Mouse (Mus musculus) hindbrain, embryonic 11.5 days (tissue): ENCODE results near the gene Lmntd1. TPM values are rescaled to one million over a fixed set of nuclear protein-coding genes. Genes with fewer than 3 reads are reported as not detected.

Source experiments
- ATAC-seq: fragments of 200-750 bp; cut with Nextera tagmentation; 2 replicates; pipeline ENCODE4 v1.8.0; 2017; ENCODE audit warnings: mild to moderate bottlenecking, moderate TSS enrichment, moderate library complexity; ENCODE audit not compliant: low FRiP score
- DNase-seq: peaks from one replicate; pipeline ENCODE4 v3.0.0-alpha.2; 2015; ENCODE audit warnings: low spot score
- H3K27ac ChIP-seq: fragments of 300-500 bp; sonication (generic); 2 replicates; pipeline ENCODE4 v1.5.1; 2014; ENCODE audit warnings: mild to moderate bottlenecking, low read depth, low read length
- H3K27me3 ChIP-seq: fragments of 300-500 bp; sonication (generic); 2 replicates; pipeline ENCODE4 v1.6.1; 2014; ENCODE audit warnings: mild to moderate bottlenecking, low read length, moderate library complexity, mixed read lengths; ENCODE audit not compliant: control insufficient read depth, insufficient read depth
- H3K36me3 ChIP-seq: fragments of 300-500 bp; sonication (generic); 2 replicates; pipeline ENCODE4 v1.6.1; 2014; ENCODE audit warnings: mild to moderate bottlenecking, low read length, moderate library complexity, mixed read lengths; ENCODE audit not compliant: control insufficient read depth, insufficient read depth
- H3K4me1 ChIP-seq: fragments of 300-500 bp; sonication (generic); replicated peaks from 2 replicates; pipeline ENCODE4 v1.6.1; 2014; ENCODE audit warnings: low read length, mixed read lengths; ENCODE audit not compliant: control insufficient read depth, insufficient read depth
- H3K4me2 ChIP-seq: fragments of 300-500 bp; sonication (generic); replicated peaks from 2 replicates; pipeline ENCODE4 v1.6.1; 2014; ENCODE audit warnings: mild to moderate bottlenecking, low read depth, low read length
- H3K4me3 ChIP-seq: fragments of 300-500 bp; sonication (generic); 2 replicates; pipeline ENCODE4 v1.5.1; 2014; ENCODE audit warnings: low read depth, low read length
- H3K9ac ChIP-seq: fragments of 300-500 bp; sonication (generic); 2 replicates; pipeline ENCODE4 v1.6.1; 2014; ENCODE audit warnings: low read depth, low read length
- H3K9me3 ChIP-seq: fragments of 300-500 bp; sonication (generic); 2 replicates; pipeline ENCODE4 v1.6.1; 2016; ENCODE audit warnings: low read length; ENCODE audit not compliant: control insufficient read depth
- WGBS: fragments of 180-500 bp; shearing (Covaris S2); extraction: QIAGEN DNeasy Blood & Tissue Kit; methylation state at CpG from one replicate; pipeline ENCODE4 v1.1.7; 2014; 5-methylcytosine and 5-hydroxymethylcytosine counted together
- polyA plus RNA-seq: library from polyadenylated mRNA; unstranded; fragments of >200 nt; fragmentation: Nextera tagmentation; extraction: Ambion mirVana; gene quantifications from 2 replicates; pipeline ENCODE4 v1.2.1, GENCODE M21; 2014

Lmntd1 gene
- polyA plus RNA-seq, 1 experiment from 2014 or later, result not detected

DNA sequence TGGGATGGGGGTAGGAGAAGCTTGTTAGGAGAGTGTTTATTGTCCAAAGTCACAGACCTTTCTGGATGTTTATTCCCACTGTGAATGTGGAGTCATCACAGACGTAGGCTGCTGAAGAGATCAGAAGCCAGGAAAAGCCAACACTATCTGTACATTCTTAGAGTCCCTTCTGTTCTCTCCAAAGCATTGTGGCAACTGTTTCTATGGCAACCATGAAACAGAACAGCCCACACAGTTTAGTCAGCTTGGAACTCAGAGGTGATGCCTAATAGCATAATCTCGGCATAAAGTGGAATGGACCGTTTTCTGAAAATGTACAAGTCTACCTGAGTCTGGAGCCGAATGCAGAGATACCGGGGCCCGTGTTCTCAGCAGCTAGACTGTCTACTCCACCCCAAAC is 226.7 kb downstream of the Lmntd1 start:
- WGBS, result 81% methylated on average over 6 of the region's 6 CpGs
- no peak overlapping the region for H3K4me2 ChIP-seq
- no peak overlapping the region for H3K4me3 ChIP-seq
- no peak overlapping the region for H3K9ac ChIP-seq
- H3K27ac ChIP-seq, result no peak overlapping the region
- no peaks in the 10 kb centered on the region for H3K4me1 ChIP-seq
- DNase-seq (no peak), ATAC-seq (no peak)
- no peaks in the 10 kb centered on the region for H3K36me3 ChIP-seq
- no peaks in the 10 kb centered on the region for H3K27me3 ChIP-seq
- no peaks in the 10 kb centered on the region for H3K9me3 ChIP-seq

DNA sequence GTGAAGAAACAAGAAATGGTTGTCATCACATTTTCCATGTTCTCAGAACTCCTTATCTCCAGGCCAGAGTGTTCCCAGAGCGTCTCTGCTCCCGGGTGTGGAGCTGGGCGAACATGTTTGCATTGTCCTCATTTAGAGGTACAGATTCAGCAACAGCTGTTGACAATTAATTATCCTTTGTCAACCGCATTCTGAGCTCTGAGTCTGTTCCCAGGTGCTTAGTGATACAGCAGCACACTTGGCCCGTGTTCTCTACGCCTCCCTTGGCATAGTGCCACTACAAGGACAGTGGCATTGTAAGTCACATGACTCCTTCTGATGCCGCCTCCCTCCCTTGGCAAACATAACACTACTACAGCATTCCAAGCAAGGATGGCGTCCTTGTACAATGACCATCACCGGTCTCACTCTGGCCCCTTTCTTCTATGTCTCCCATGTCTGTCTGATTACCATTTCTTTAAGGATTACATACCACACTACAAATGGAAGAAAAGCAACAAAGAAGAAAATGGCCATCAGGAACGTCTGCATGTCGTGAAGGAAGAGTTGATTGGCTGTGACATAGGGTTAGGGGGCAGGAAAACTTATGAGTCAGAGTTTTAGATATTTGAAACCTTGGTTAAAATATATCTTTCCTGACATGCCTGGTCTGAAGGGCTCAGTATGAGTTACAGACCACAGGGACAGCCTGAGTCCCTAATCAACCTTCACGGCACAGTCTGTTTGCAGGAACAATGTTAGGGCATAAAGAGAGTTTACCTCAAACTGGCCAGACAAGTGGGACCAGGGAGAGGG is 231.3 kb downstream of the Lmntd1 start:
- no peak for ATAC-seq
- 83% methylated on average over 12 of the region's 12 CpGs for WGBS

GRCm38 (mm10) chr6:145380961-145381360 is 233.2 kb downstream of the Lmntd1 start:
- H3K27ac ChIP-seq, result peak overlapping the region; percentile 25; the same call in 1 of the 2 replicates
- H3K4me2 ChIP-seq, result no peak overlapping the region
- H3K9ac ChIP-seq, result no peak overlapping the region
- H3K4me1 ChIP-seq, result no peaks in the 10 kb centered on the region; the same call in 1 of the 2 replicates
- DNase-seq (peak; percentile 25), ATAC-seq (peak; percentile 87)
- H3K36me3 ChIP-seq, result no peaks in the 10 kb centered on the region
- H3K27me3 ChIP-seq, result no peaks in the 10 kb centered on the region
- H3K4me3 ChIP-seq, result no peak overlapping the region
- WGBS, result 68% methylated on average over 8 of the region's 8 CpGs
- no peaks in the 10 kb centered on the region for H3K9me3 ChIP-seq

More for the DNA sequence above, 231.3 kb downstream of the Lmntd1 start:
- H3K4me1 ChIP-seq, result no peaks in the 10 kb centered on the region; the same call in 1 of the 2 replicates
- no peaks in the 10 kb centered on the region for H3K9me3 ChIP-seq
- H3K4me2 ChIP-seq, result no peak overlapping the region
- DNase-seq, result no peak
- no peak overlapping the region for H3K9ac ChIP-seq
- H3K27me3 ChIP-seq, result no peaks in the 10 kb centered on the region
- H3K4me3 ChIP-seq, result no peak overlapping the region
- no peaks in the 10 kb centered on the region for H3K36me3 ChIP-seq
- H3K27ac ChIP-seq, result no peak overlapping the region

GRCm38 (mm10) chr6:145379175-145379574 is 234.9 kb downstream of the Lmntd1 start:
- DNase-seq (no peak), ATAC-seq (no peak)
- Histone ChIP-seq H3K27me3 (no peaks in the 10 kb centered on the region), H3K4me1 (no peaks in the 10 kb centered on the region; the same call in 1 of the 2 replicates), H3K36me3 (no peaks in the 10 kb centered on the region), H3K9ac (no peak overlapping the region), H3K27ac (no peak overlapping the region), H3K4me3 (no peak overlapping the region), H3K4me2 (no peak overlapping the region), H3K9me3 (no peaks in the 10 kb centered on the region)
- WGBS, result 32% methylated on average over 6 of the region's 6 CpGs

DNA sequence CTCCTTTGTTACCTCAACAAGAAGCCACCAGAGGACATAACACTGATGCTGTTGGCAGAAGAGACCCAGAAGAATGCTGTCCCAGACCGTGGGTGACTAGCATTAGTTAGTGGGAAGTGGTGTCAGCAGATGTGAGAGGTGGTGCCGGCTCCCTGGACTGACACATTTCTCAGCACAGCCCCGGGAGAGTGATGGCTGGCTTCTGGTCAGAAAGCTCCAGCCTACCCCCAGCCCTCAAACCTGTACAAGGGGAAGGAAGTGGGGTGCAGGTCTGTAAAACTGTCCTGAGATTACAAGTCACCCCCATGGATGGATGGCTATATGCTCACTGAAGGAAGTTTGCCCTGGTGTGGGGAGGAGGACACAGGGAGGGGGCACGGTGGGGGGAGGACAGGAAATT is 235.4 kb downstream of the Lmntd1 start:
- ATAC-seq, result no peak
- Histone ChIP-seq H3K4me1 (no peaks in the 10 kb centered on the region; the same call in 1 of the 2 replicates), H3K27ac (no peak overlapping the region)

DNA sequence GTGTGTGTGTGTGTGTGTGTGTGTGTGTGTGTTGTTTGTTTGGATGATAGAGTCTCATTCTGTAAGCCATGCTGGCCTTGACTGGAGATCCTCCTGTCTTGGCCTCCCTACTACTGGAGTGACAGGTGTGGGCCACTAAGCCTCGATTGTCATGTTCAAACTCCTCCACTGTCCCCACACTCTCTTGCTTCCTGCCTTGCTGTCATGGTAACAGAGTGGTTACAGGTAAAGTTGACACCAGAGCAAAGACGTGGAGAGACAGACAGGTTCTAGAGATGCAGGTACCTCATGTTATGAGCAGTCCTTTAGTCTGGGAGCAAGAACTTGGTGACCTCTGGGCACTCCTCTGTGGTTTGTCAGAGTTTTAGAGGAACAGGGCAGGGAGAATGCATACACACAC is 239.7 kb downstream of the Lmntd1 start:
- no peak overlapping the region for H3K4me3 ChIP-seq
- no peaks in the 10 kb centered on the region for H3K9me3 ChIP-seq
- ATAC-seq (no peak), DNase-seq (no peak)
- no peaks in the 10 kb centered on the region; the same call in 1 of the 2 replicates for H3K4me1 ChIP-seq
- no peak overlapping the region for H3K4me2 ChIP-seq
- H3K27ac ChIP-seq, result no peak overlapping the region
- H3K36me3 ChIP-seq, result no peaks in the 10 kb centered on the region
- H3K27me3 ChIP-seq, result no peaks in the 10 kb centered on the region
- WGBS, result 66% methylated on average over 2 of the region's 2 CpGs
- no peak overlapping the region for H3K9ac ChIP-seq

More for the DNA sequence above, 235.4 kb downstream of the Lmntd1 start:
- Histone ChIP-seq H3K36me3 (no peaks in the 10 kb centered on the region), H3K4me2 (no peak overlapping the region), H3K9me3 (no peaks in the 10 kb centered on the region), H3K9ac (no peak overlapping the region), H3K4me3 (no peak overlapping the region), H3K27me3 (no peaks in the 10 kb centered on the region)
- no peak for DNase-seq
- WGBS, result 80% methylated on average over 4 of the region's 4 CpGs

GRCm38 (mm10) chr6:145373712-145374221 is 240.4 kb downstream of the Lmntd1 start:
- H3K9ac ChIP-seq, result no peak overlapping the region
- H3K4me1 ChIP-seq, result no peaks in the 10 kb centered on the region
- DNase-seq (no peak), ATAC-seq (no peak)
- WGBS, result 58% methylated on average over 7 of the region's 7 CpGs
- H3K36me3 ChIP-seq, result no peaks in the 10 kb centered on the region
- H3K4me2 ChIP-seq, result no peak overlapping the region
- H3K4me3 ChIP-seq, result no peak overlapping the region
- H3K27ac ChIP-seq, result no peak overlapping the region
- no peaks in the 10 kb centered on the region for H3K9me3 ChIP-seq
- H3K27me3 ChIP-seq, result no peaks in the 10 kb centered on the region

- Histone ChIP-seq H3K4me1 (no peaks in the 10 kb centered on the region), H3K9me3 (no peaks in the 10 kb centered on the region), H3K4me2 (no peak overlapping the region), H3K27me3 (no peaks in the 10 kb centered on the region), H3K9ac (no peak overlapping the region), H3K27ac (no peak overlapping the region), H3K36me3 (no peaks in the 10 kb centered on the region), H3K4me3 (no peak overlapping the region)
- ATAC-seq, result no peak
- WGBS, result 52% methylated on average over 2 of the region's 2 CpGs
- no peak for DNase-seq
These were observed 242.1 kb downstream of the Lmntd1 start for GRCm38 (mm10) chr6:145372066-145372465.

DNA sequence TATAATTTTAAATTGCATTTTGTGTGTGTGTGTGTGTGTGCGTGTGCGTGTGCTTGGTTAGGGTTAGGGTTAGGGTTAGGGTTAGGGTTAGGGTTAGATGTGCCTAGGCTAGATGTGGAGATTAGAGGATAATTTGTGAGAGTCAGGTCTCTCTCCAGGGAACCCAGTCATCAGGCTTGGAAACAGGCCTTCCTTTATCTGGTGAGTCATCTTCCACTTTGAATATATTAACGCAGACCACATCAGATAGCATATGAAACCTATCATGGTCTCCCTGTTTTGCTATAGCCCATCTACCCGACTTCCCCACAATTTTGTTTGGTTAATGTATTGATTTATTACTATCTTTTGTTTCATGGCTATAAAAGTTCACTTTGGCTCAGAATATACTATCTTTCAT is 242.5 kb downstream of the Lmntd1 start:
- ATAC-seq, result no peak
- H3K4me1 ChIP-seq, result no peaks in the 10 kb centered on the region
- no peaks in the 10 kb centered on the region for H3K27me3 ChIP-seq
- no peak overlapping the region for H3K27ac ChIP-seq
- DNase-seq, result no peak
- H3K36me3 ChIP-seq, result no peaks in the 10 kb centered on the region
- H3K4me3 ChIP-seq, result no peak overlapping the region
- no peak overlapping the region for H3K4me2 ChIP-seq
- H3K9me3 ChIP-seq, result no peaks in the 10 kb centered on the region
- WGBS, result 90% methylated on average over 4 of the region's 4 CpGs
- H3K9ac ChIP-seq, result no peak overlapping the region
